Mouse (Mus musculus) lung, adult 18-20 months (tissue): ENCODE measurements around the gene Gm8246.
"Not testable (repeated sequence)": the region's sequence is repeated elsewhere in the genome, so short reads cannot be mapped to it uniquely, and the experiment has no call there.

ENCODE experiments used
- DNase-seq, 2 experiments: peaks; one replicate each; pipeline ENCODE4 v3.0.0; 2022; ENCODE audit warnings: mixed read lengths in 2 of 2

The Gm8246 gene

GRCm38 (mm10) chr14:5477730-5478129 lies at the start of gene Gm8246:
Gene Gm8246, minus strand, starts transcription at chr14:5477830.
- not testable (repeated sequence) for DNase-seq

GRCm38 (mm10) chr14:5501374-5501773 lies 23.7 kb upstream of the Gm8246 start, which contains the start of gene Gm3488:
Gene Gm3488, plus strand, starts transcription at chr14:5501674.
- DNase-seq: not testable (repeated sequence)

GRCm38 (mm10) chr14:5483907-5484306 lies 6.3 kb upstream of the Gm8246 start, which contains the start of gene Gm3187:
Gene Gm3187, plus strand, starts transcription at chr14:5484207.
- DNase-seq: not testable (repeated sequence)

- not testable (repeated sequence) for DNase-seq
Measured at GRCm38 (mm10) chr14:5460469-5460868, 17.2 kb downstream of the Gm8246 start.

GRCm38 (mm10) chr14:5455367-5455766 lies 22.3 kb downstream of the Gm8246 start, which contains the start of gene Gm3194:
Gene Gm3194, minus strand, starts transcription at chr14:5455467.
- DNase-seq: not testable (repeated sequence)
